ENCODE assay signal across 8 mouse cellular contexts in the genomic region with DNA sequence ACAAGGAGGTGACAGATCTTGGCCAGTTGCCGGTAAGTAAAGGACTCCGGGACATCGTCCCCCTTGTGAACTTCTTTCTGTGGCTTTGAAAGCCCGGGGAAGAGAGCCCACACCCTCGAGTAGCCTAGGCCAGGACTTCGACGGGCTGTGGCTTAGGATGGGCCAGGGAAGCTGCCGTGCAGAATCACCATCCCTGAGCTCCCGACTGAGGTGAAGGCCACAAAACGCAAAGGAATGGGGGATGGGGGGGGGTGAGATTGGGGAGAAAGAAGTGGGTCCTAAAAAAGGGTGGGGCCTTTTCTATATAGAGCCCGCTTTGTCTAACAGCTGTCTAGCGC. TPM values are rescaled to one million over a fixed set of nuclear protein-coding genes. Genes with fewer than 3 reads are reported as not detected.
DNase-seq lines count a peak whose midpoint lies in the region; ATAC-seq and TF ChIP-seq lines count a peak whose summit lies in the region.

No protein-coding gene starts in this region.

- no peak for TF ChIP-seq CTCF in gastrocnemius, adult 2 months (IDR thresholded peaks at IDR 0.05)

- H3K4me2 ChIP-seq in hindbrain, embryonic 13.5 days, result peak overlapping the region; percentile 70
- peak overlapping the region; percentile 66 for H3K4me2 ChIP-seq in midbrain, embryonic 11.5 days

- H3K9ac ChIP-seq in hindbrain, embryonic 13.5 days, result no peak overlapping the region
- no peak overlapping the region for H3K9ac ChIP-seq in midbrain, embryonic 11.5 days (ENCODE audit: low read length)

- WGBS in embryonic facial prominence, embryonic 10.5 days, result 36% methylated on average over 12 of the region's 12 CpGs
- 36% methylated on average over 12 of the region's 12 CpGs for WGBS in hindbrain, embryonic 13.5 days
- WGBS in midbrain, embryonic 11.5 days, result 30% methylated on average over 12 of the region's 12 CpGs

- H3K27ac ChIP-seq in gastrocnemius, adult 2 months, result no peak overlapping the region
- 0 out of 2 replicates have a peak overlapping the region, but pooled peaks have one; percentile 19 for H3K27ac ChIP-seq in embryonic facial prominence, embryonic 10.5 days (replicated peaks)
- no peak overlapping the region for H3K27ac ChIP-seq in hindbrain, embryonic 13.5 days
- no peak overlapping the region for H3K27ac ChIP-seq in midbrain, embryonic 11.5 days (ENCODE audit: low read depth, low read length)

- H3K9me3 ChIP-seq in embryonic facial prominence, embryonic 10.5 days, result no peaks in the 10 kb centered on the region
- no peaks in the 10 kb centered on the region for H3K9me3 ChIP-seq in hindbrain, embryonic 13.5 days
- H3K9me3 ChIP-seq in midbrain, embryonic 11.5 days (ENCODE audit: control insufficient read depth, low read length), result no peaks in the 10 kb centered on the region

- peaks cover 66% of the 10 kb centered on the region for H3K27me3 ChIP-seq in embryonic facial prominence, embryonic 10.5 days (replicated peaks; ENCODE audit: low read depth, poor library complexity, severe bottlenecking)
- H3K27me3 ChIP-seq in hindbrain, embryonic 13.5 days, result peaks cover 38% of the 10 kb centered on the region
- peaks cover 20% of the 10 kb centered on the region for H3K27me3 ChIP-seq in midbrain, embryonic 11.5 days (ENCODE audit: control insufficient read depth, insufficient read depth, low read length)

- ATAC-seq in hindbrain, embryonic 13.5 days (ENCODE audit: low FRiP score), result no peak
- peak; percentile 57 for ATAC-seq in midbrain, embryonic 11.5 days (ENCODE audit: low FRiP score)

- intact Hi-C loops in gastrocnemius, adult 2 months (cut with DNase I), result no loop called here
- intact Hi-C loops in gastrocnemius, postnatal 14 days (cut with DNase I; ENCODE audit: low total_unique reads), result loop anchor here (5.0 kb wide), 1 partner anchor 717 kb away; no protein-coding TSS in a partner anchor
- intact Hi-C loops in left cerebral cortex, postnatal 36 days (cut with DNase I), result no loop called here

- H3K36me3 ChIP-seq in embryonic facial prominence, embryonic 10.5 days (replicated peaks), result no peaks in the 10 kb centered on the region
- H3K36me3 ChIP-seq in hindbrain, embryonic 13.5 days, result no peaks in the 10 kb centered on the region
- H3K36me3 ChIP-seq in midbrain, embryonic 11.5 days (ENCODE audit: control insufficient read depth, insufficient read depth, low read length), result no peaks in the 10 kb centered on the region

- H3K4me3 ChIP-seq in gastrocnemius, adult 2 months, result peak overlapping the region; percentile 74
- H3K4me3 ChIP-seq in embryonic facial prominence, embryonic 10.5 days, result peak overlapping the region; percentile 60
- H3K4me3 ChIP-seq in hindbrain, embryonic 13.5 days, result peak overlapping the region; percentile 45
- peak overlapping the region; percentile 40; the same call in 1 of the 2 replicates for H3K4me3 ChIP-seq in midbrain, embryonic 11.5 days (ENCODE audit: low read depth, low read length)

- DNase-seq in gastrocnemius, adult 2 months, result peak; percentile 14
- no peak for DNase-seq in gastrocnemius, postnatal 14 days
- DNase-seq in embryonic facial prominence, embryonic 10.5 days (ENCODE audit: low spot score), result no peak
- no peak for DNase-seq in midbrain, embryonic 11.5 days (ENCODE audit: low spot score, missing footprints)
- DNase-seq in left cerebral cortex, postnatal 36 days (ENCODE audit: low spot score in 2 of 2), result no peak
- no peak for DNase-seq in urinary bladder, adult 2 months (ENCODE audit: low spot score)
- no peak for DNase-seq in gastrocnemius, postnatal 25 days

- H3K4me1 ChIP-seq in embryonic facial prominence, embryonic 10.5 days, result no peaks in the 10 kb centered on the region
- H3K4me1 ChIP-seq in hindbrain, embryonic 13.5 days (replicated peaks), result peaks cover 7% of the 10 kb centered on the region; the same call in 1 of the 2 replicates
- H3K4me1 ChIP-seq in midbrain, embryonic 11.5 days (ENCODE audit: control insufficient read depth, insufficient read depth, low read length), result no peaks in the 10 kb centered on the region

RNA-seq across cellular contexts. Expression of a gene that starts 0.5 kb away (rescaled TPM):
- under 1 TPM; 0.13 to 0.59 TPM for total RNA-seq in gastrocnemius, adult 2 months (2021)
- 10 to 100 TPM; 15.5 to 23.5 TPM for total RNA-seq in gastrocnemius, postnatal 14 days (2021)
- 4.9 and 8.4 TPM in 2 replicates for polyA plus RNA-seq in embryonic facial prominence, embryonic 10.5 days (2016; fragmentation: Nextera tagmentation; extraction: Ambion mirVana)
- 1.8 and 2.0 TPM in 2 replicates for polyA plus RNA-seq in hindbrain, embryonic 13.5 days (2015; fragmentation: Nextera tagmentation; extraction: Ambion mirVana)
- 1.3 and 1.6 TPM in 2 replicates for polyA plus RNA-seq in midbrain, embryonic 11.5 days (2014; fragmentation: Nextera tagmentation; extraction: Ambion mirVana)
- total RNA-seq in left cerebral cortex, postnatal 36 days (2021), result under 1 TPM in 1 of 2 experiments, not detected in 1; 0.05 TPM
- 0.21 and 0.22 TPM in 2 replicates for polyA plus RNA-seq in urinary bladder, adult 2 months (2012; rRNA removed)
- 1 to 10 TPM; 3.4 to 3.7 TPM for total RNA-seq in gastrocnemius, postnatal 25 days (2021)
